Mouse (Mus musculus): ENCODE results near the gene Zhx3. TPM values are rescaled to one million over a fixed set of nuclear protein-coding genes. Genes with fewer than 3 reads are reported as not detected.

Zhx3 gene
- total RNA-seq, 2 experiments from 2014 or later = 25.8 TPM

GRCm38 (mm10) chr2:160802326-160802725, 70.5 kb downstream of the Zhx3 start:
- DNase-seq = no peak

GRCm38 (mm10) chr2:160800967-160801366, 71.8 kb downstream of the Zhx3 start:
- DNase-seq = no peak

- no peak for DNase-seq
These were observed 74.6 kb downstream of the Zhx3 start for GRCm38 (mm10) chr2:160798206-160798605.

GRCm38 (mm10) chr2:160796973-160797372, 75.8 kb downstream of the Zhx3 start:
- peak; percentile 48 for DNase-seq

- no peak for DNase-seq
These were observed 79.7 kb downstream of the Zhx3 start for GRCm38 (mm10) chr2:160793117-160793516.

GRCm38 (mm10) chr2:160789741-160790140, 83.1 kb downstream of the Zhx3 start:
- no peak for DNase-seq

GRCm38 (mm10) chr2:160789046-160789445, 83.8 kb downstream of the Zhx3 start:
- no peak for DNase-seq

- DNase-seq = no peak
These were observed 86.5 kb downstream of the Zhx3 start for GRCm38 (mm10) chr2:160786333-160786732.

- no peak for DNase-seq
These were observed 92.0 kb downstream of the Zhx3 start for GRCm38 (mm10) chr2:160780834-160781219.

GRCm38 (mm10) chr2:160780154-160780833, 92.5 kb downstream of the Zhx3 start:
- no peak for DNase-seq

- DNase-seq = peak; percentile 6
These were observed 94.8 kb downstream of the Zhx3 start for GRCm38 (mm10) chr2:160778034-160778433.

GRCm38 (mm10) chr2:160771325-160772276, 101.2 kb downstream of the Zhx3 start:
- no peak for DNase-seq

GRCm38 (mm10) chr2:160770871-160771270, 101.9 kb downstream of the Zhx3 start:
- no peak for DNase-seq

GRCm38 (mm10) chr2:160770409-160770808, 102.4 kb downstream of the Zhx3 start:
- DNase-seq = no peak

GRCm38 (mm10) chr2:160768997-160769396, 103.8 kb downstream of the Zhx3 start:
- DNase-seq = no peak

GRCm38 (mm10) chr2:160768097-160768695, 104.6 kb downstream of the Zhx3 start:
- no peak for DNase-seq

- DNase-seq = no peak
These were observed 105.6 kb downstream of the Zhx3 start for GRCm38 (mm10) chr2:160767201-160767600.

- DNase-seq = peak; percentile 76
These were observed 106.4 kb downstream of the Zhx3 start for GRCm38 (mm10) chr2:160766371-160766771.

GRCm38 (mm10) chr2:160765096-160765495, 107.7 kb downstream of the Zhx3 start:
- no peak for DNase-seq

GRCm38 (mm10) chr2:160764386-160764785, 108.4 kb downstream of the Zhx3 start:
- no peak for DNase-seq

- DNase-seq = no peak
These were observed 109.0 kb downstream of the Zhx3 start for GRCm38 (mm10) chr2:160763816-160764215.

GRCm38 (mm10) chr2:160760433-160761184, 112.2 kb downstream of the Zhx3 start:
- DNase-seq = no peak

All from gastrocnemius, postnatal 25 days (tissue).